Mouse (Mus musculus) neural tube, embryonic 15.5 days (tissue): ENCODE data around the gene Alox5. TPM values are rescaled to one million over a fixed set of nuclear protein-coding genes. Genes with fewer than 3 reads are reported as not detected.

Source experiments
- ATAC-seq: fragments of 200-750 bp; cut with Nextera tagmentation; 2 replicates; pipeline ENCODE4 v1.8.0; 2017; ENCODE audit warnings: mild to moderate bottlenecking, moderate TSS enrichment, moderate library complexity; ENCODE audit not compliant: low FRiP score
- H3K27ac ChIP-seq: fragments of 300-500 bp; sonication (generic); replicated peaks from 2 replicates; pipeline ENCODE4 v1.5.1; 2015; ENCODE audit warnings: mild to moderate bottlenecking, inconsistent platforms
- H3K27me3 ChIP-seq: fragments of 300-500 bp; sonication (generic); replicated peaks from 2 replicates; pipeline ENCODE4 v1.6.1; 2015; ENCODE audit warnings: inconsistent platforms
- H3K36me3 ChIP-seq: fragments of 300-500 bp; sonication (generic); 2 replicates; pipeline ENCODE4 v1.6.1; 2015; ENCODE audit warnings: inconsistent platforms
- H3K4me1 ChIP-seq: fragments of 300-500 bp; sonication (generic); 2 replicates; pipeline ENCODE4 v1.6.1; 2015; ENCODE audit warnings: inconsistent platforms
- H3K4me2 ChIP-seq: fragments of 300-500 bp; sonication (generic); 2 replicates; pipeline ENCODE4 v1.6.1; 2015; ENCODE audit warnings: inconsistent platforms, mild to moderate bottlenecking, moderate library complexity
- H3K4me3 ChIP-seq: fragments of 300-500 bp; sonication (generic); replicated peaks from 2 replicates; pipeline ENCODE4 v1.5.1; 2015; ENCODE audit warnings: mild to moderate bottlenecking, inconsistent platforms
- H3K9ac ChIP-seq: fragments of 300-500 bp; sonication (generic); replicated peaks from 2 replicates; pipeline ENCODE4 v1.6.1; 2015; ENCODE audit warnings: mild to moderate bottlenecking, inconsistent platforms
- H3K9me3 ChIP-seq: fragments of 300-500 bp; sonication (generic); replicated peaks from 2 replicates; pipeline ENCODE4 v1.6.1; 2016; ENCODE audit warnings: inconsistent platforms
- WGBS: fragments of 180-500 bp; shearing (Covaris S2); methylation state at CpG from one replicate; pipeline ENCODE4 v1.1.7; 2015; ENCODE audit warnings: mixed read lengths; 5-methylcytosine and 5-hydroxymethylcytosine counted together
- polyA plus RNA-seq: library from polyadenylated mRNA; unstranded; fragments of >200 nt; fragmentation: Nextera tagmentation; extraction: Ambion mirVana; gene quantifications from 2 replicates; pipeline ENCODE4 v1.2.1, GENCODE M21; 2015

Alox5 gene
- polyA plus RNA-seq, 1 experiment from 2014 or later = 0.82 TPM

GRCm38 (mm10) chr6:116440849-116441248 is 20.1 kb downstream of the Alox5 start:
- H3K4me1 ChIP-seq = no peaks in the 10 kb centered on the region

GRCm38 (mm10) chr6:116440447-116440846 is 20.5 kb downstream of the Alox5 start:
- no peaks in the 10 kb centered on the region for H3K27me3 ChIP-seq
- H3K36me3 ChIP-seq = no peaks in the 10 kb centered on the region
- ATAC-seq = no peak
- WGBS = 67% methylated on average over 4 of the region's 4 CpGs
- H3K4me1 ChIP-seq = no peaks in the 10 kb centered on the region
- H3K9me3 ChIP-seq = no peaks in the 10 kb centered on the region
- no peak overlapping the region for H3K27ac ChIP-seq
- H3K9ac ChIP-seq = no peak overlapping the region
- H3K4me2 ChIP-seq = no peak overlapping the region
- no peak overlapping the region for H3K4me3 ChIP-seq

More at GRCm38 (mm10) chr6:116440849-116441248, 20.1 kb downstream of the Alox5 start:
- Histone ChIP-seq H3K27ac (no peak overlapping the region), H3K27me3 (no peaks in the 10 kb centered on the region), H3K4me2 (no peak overlapping the region), H3K4me3 (no peak overlapping the region), H3K9me3 (no peaks in the 10 kb centered on the region), H3K9ac (no peak overlapping the region), H3K36me3 (no peaks in the 10 kb centered on the region)
- 82% methylated on average over 4 of the region's 4 CpGs for WGBS
- ATAC-seq = no peak

DNA sequence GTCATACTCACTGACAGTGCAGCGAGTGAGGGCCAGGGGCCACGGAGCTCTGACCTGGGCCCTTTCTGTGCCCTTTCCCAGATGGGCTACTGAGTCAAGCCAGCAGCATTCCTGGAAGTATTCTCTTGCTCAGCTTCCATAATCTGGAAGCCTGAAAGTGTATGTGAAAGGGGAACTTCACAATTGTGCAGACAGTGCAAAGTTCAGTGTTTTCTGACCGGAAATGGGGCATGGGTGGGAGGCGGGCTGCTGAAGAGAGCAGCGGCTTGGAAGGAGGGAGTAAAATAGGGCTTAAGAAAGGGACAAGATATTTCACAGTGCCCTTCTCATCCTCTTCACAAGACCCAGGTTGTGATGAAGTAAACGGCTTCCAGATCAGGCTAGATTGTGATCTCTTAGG is 21.4 kb downstream of the Alox5 start:
- Histone ChIP-seq H3K27ac (no peak overlapping the region), H3K9ac (no peak overlapping the region), H3K4me1 (no peaks in the 10 kb centered on the region), H3K27me3 (no peaks in the 10 kb centered on the region), H3K36me3 (no peaks in the 10 kb centered on the region), H3K4me3 (no peak overlapping the region), H3K4me2 (no peak overlapping the region), H3K9me3 (no peaks in the 10 kb centered on the region)
- 88% methylated on average over 6 of the region's 6 CpGs for whole genome bisulfite sequencing
- ATAC-seq = no peak

DNA sequence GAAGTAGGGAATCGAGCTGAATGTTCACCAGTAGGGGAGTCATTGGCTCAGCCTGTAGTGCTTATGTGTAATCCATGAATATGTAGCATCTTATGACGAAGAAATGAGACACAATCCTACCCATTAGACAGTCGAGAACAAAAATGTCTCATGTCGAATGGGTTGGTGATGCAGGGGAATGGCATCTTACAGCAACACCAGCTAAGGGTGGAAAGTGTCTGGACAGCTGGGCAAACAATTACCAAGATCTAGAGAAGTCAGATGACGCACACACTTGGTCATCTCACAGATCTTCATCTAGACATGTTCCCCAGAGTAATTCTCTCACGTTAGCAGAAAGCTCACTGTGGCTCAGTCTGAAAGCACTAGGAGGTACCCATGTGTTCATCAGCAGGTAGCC is 22.1 kb downstream of the Alox5 start:
- no peak overlapping the region for H3K4me2 ChIP-seq
- WGBS = 83% methylated on average over 6 of the region's 6 CpGs
- no peak overlapping the region for H3K9ac ChIP-seq
- no peaks in the 10 kb centered on the region for H3K4me1 ChIP-seq
- no peaks in the 10 kb centered on the region for H3K36me3 ChIP-seq
- H3K27ac ChIP-seq = no peak overlapping the region
- H3K4me3 ChIP-seq = no peak overlapping the region
- no peak for ATAC-seq
- no peaks in the 10 kb centered on the region for H3K27me3 ChIP-seq
- H3K9me3 ChIP-seq = no peaks in the 10 kb centered on the region

DNA sequence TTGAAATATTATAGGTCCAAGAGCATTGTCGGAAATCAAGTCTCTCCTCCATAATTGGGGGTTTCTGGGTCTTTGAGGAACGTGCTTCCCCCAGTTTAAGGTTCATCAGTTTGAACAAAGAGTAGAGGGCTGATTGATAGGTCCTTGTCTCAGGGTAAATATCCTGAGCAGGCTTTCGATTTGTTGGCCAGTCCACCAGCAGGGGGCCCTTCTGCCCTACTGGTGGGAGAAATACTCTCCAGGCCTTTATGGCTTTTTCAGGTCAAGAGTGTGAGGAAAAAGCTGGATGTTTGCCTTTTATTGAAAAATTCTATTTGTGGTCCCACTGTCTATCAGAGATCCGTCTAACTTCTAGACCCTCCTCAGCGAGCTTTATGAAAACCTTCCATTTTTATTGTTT is 32.7 kb downstream of the Alox5 start:
- Histone ChIP-seq H3K4me2 (no peak overlapping the region), H3K4me3 (no peak overlapping the region), H3K36me3 (no peaks in the 10 kb centered on the region), H3K4me1 (no peaks in the 10 kb centered on the region), H3K9me3 (0 out of 2 replicates have a peak, but pooled peaks cover 4% of the 10 kb centered on the region), H3K27me3 (no peaks in the 10 kb centered on the region), H3K9ac (no peak overlapping the region), H3K27ac (no peak overlapping the region)
- no peak for ATAC-seq
- WGBS = 69% methylated on average over 5 of the region's 5 CpGs

DNA sequence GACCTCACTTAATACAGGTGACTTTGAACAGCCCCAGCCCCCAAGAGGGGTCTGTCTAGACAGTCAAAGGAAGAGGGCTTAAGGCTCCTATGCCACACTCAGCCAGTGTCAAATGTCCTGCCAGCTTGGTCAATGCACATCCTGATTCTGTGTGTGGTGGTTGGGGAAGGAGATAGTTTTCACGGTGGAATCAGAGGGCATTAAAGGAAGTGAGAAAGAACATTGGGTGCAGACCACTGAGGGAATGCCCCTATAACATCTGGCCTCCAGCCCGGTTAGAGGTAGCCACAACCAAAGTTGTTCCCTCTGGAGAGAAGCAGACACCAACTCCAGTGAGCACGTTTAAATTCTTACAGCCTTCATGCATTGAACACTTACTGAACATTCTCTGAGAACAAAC is 33.4 kb downstream of the Alox5 start:
- H3K4me3 ChIP-seq = no peak overlapping the region
- ATAC-seq = no peak
- no peak overlapping the region for H3K4me2 ChIP-seq
- 87% methylated on average over 3 of the region's 3 CpGs for WGBS
- no peak overlapping the region for H3K27ac ChIP-seq
- no peaks in the 10 kb centered on the region for H3K4me1 ChIP-seq
- H3K9ac ChIP-seq = no peak overlapping the region
- H3K27me3 ChIP-seq = no peaks in the 10 kb centered on the region
- H3K36me3 ChIP-seq = no peaks in the 10 kb centered on the region
- H3K9me3 ChIP-seq = 0 out of 2 replicates have a peak, but pooled peaks cover 4% of the 10 kb centered on the region

GRCm38 (mm10) chr6:116423664-116424063 is 37.3 kb downstream of the Alox5 start:
- 48% methylated on average over 2 of the region's 2 CpGs for WGBS
- ATAC-seq = no peak
- no peaks in the 10 kb centered on the region for H3K9me3 ChIP-seq

DNA sequence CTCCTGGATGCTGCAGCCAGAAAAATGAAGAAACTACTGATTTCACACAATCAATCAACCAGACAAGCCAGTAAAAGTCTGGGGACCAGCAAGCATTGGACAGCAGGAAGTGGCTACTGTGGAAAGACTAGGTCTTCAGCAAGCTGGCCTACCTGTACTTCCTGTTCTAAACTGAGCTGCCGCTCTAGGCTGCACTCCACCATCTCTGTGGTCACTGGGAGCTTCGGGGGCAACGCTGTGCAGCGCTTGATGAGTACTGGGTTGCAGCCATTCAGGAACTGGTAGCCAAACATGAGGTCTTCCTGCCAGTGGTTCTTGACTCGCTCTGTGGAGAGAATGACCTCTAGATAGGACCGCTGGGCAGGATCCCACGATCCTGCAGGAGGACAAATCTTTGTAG is 38.0 kb downstream of the Alox5 start:
- no peak for ATAC-seq
- Histone ChIP-seq H3K36me3 (no peaks in the 10 kb centered on the region), H3K27me3 (no peaks in the 10 kb centered on the region), H3K27ac (no peak overlapping the region), H3K4me2 (no peak overlapping the region), H3K4me1 (no peaks in the 10 kb centered on the region), H3K4me3 (no peak overlapping the region), H3K9ac (no peak overlapping the region), H3K9me3 (no peaks in the 10 kb centered on the region)
- 94% methylated on average over 7 of the region's 7 CpGs for WGBS

More at GRCm38 (mm10) chr6:116423664-116424063, 37.3 kb downstream of the Alox5 start:
- no peak overlapping the region for H3K9ac ChIP-seq
- H3K4me3 ChIP-seq = no peak overlapping the region
- H3K36me3 ChIP-seq = no peaks in the 10 kb centered on the region
- no peak overlapping the region for H3K4me2 ChIP-seq
- no peaks in the 10 kb centered on the region for H3K4me1 ChIP-seq
- H3K27ac ChIP-seq = no peak overlapping the region
- no peaks in the 10 kb centered on the region for H3K27me3 ChIP-seq

DNA sequence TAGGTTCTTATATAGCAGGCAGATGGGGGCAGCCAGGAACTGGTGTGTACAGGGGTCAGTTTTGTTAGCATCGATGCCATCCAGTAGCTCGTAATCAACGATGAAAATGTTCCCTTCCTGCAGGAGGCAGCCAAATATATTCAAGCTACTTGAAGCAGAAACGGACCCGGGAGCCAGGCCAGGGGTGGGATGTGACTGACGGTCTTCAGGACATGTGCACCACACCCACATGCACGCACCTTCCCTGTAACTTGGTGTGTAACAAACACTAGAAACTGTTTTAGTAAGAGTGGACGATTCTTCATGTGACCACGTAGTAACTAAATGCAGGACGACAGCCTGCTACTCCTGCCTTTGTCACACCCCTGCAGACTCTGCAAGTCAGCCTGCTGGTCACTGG is 40.7 kb downstream of the Alox5 start:
- Histone ChIP-seq H3K36me3 (no peaks in the 10 kb centered on the region), H3K4me3 (no peak overlapping the region), H3K27me3 (no peaks in the 10 kb centered on the region), H3K9me3 (no peaks in the 10 kb centered on the region), H3K9ac (no peak overlapping the region), H3K27ac (no peak overlapping the region), H3K4me2 (no peak overlapping the region), H3K4me1 (no peaks in the 10 kb centered on the region)
- WGBS = 85% methylated on average over 10 of the region's 10 CpGs
- no peak for ATAC-seq

DNA sequence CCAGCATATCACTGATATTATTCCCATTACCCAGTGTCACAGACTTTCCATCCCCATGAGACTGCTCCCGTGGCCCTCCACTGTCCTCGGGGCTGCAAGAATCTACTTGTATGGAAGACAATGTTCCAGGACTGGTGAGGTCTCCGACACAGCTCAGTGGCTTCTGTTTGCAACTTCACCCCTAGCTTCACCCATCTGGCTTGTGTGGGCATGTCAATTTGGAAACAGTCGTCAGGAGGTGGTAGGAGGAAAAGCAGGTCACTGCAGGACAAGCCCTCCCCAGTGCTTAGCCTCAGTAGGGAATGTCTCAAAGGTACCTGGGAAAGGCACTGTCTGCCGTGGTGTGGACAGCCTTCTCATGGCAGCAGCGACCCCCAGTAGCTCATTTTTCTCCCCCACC is 41.3 kb downstream of the Alox5 start:
- Histone ChIP-seq H3K27ac (no peak overlapping the region), H3K27me3 (no peaks in the 10 kb centered on the region), H3K9me3 (no peaks in the 10 kb centered on the region), H3K9ac (no peak overlapping the region), H3K4me3 (no peak overlapping the region), H3K4me1 (no peaks in the 10 kb centered on the region), H3K36me3 (no peaks in the 10 kb centered on the region), H3K4me2 (no peak overlapping the region)
- no peak for ATAC-seq
- 76% methylated on average over 6 of the region's 6 CpGs for WGBS

GRCm38 (mm10) chr6:116418487-116418886 is 42.5 kb downstream of the Alox5 start:
- Histone ChIP-seq H3K9me3 (no peaks in the 10 kb centered on the region), H3K4me1 (no peaks in the 10 kb centered on the region), H3K4me2 (no peak overlapping the region), H3K9ac (no peak overlapping the region), H3K4me3 (no peak overlapping the region), H3K27ac (no peak overlapping the region), H3K27me3 (no peaks in the 10 kb centered on the region), H3K36me3 (no peaks in the 10 kb centered on the region)
- 63% methylated on average over 1 of the region's 1 CpGs for WGBS
- ATAC-seq = no peak

- Histone ChIP-seq H3K27me3 (no peaks in the 10 kb centered on the region), H3K36me3 (0 out of 2 replicates have a peak, but pooled peaks cover 2% of the 10 kb centered on the region), H3K9ac (no peak overlapping the region), H3K4me1 (no peaks in the 10 kb centered on the region), H3K4me2 (no peak overlapping the region), H3K4me3 (no peak overlapping the region), H3K9me3 (no peaks in the 10 kb centered on the region), H3K27ac (no peak overlapping the region)
- ATAC-seq = no peak
- 65% methylated on average over 6 of the region's 6 CpGs for WGBS
Observed at GRCm38 (mm10) chr6:116417518-116418315, 43.3 kb downstream of the Alox5 start.
